Mouse (Mus musculus): ENCODE results near the gene Wdr64.

Wdr64 gene

GRCm38 (mm10) chr1:175698293-175698692 is at the start of gene Wdr64:
Gene Wdr64 (plus strand): TSS chr1:175698593.
- 79% methylated on average over 1 of the region's 1 CpGs for WGBS

GRCm38 (mm10) chr1:175648615-175649014 is 49.8 kb upstream of the Wdr64 start:
- 90% methylated on average over 4 of the region's 4 CpGs for WGBS

- 92% methylated on average over 4 of the region's 4 CpGs for WGBS
These were observed 38.5 kb upstream of the Wdr64 start for GRCm38 (mm10) chr1:175659900-175660299.

- WGBS: 68% methylated on average over 5 of the region's 5 CpGs
These were observed 29.6 kb upstream of the Wdr64 start for GRCm38 (mm10) chr1:175668666-175669405.

GRCm38 (mm10) chr1:175669456-175669855 is 28.9 kb upstream of the Wdr64 start:
- WGBS: 81% methylated on average over 3 of the region's 3 CpGs

- WGBS: 60% methylated on average over 7 of the region's 7 CpGs
These were observed 28.4 kb upstream of the Wdr64 start for GRCm38 (mm10) chr1:175670042-175670441.

- 11% methylated on average over 1 of the region's 1 CpGs for WGBS
These were observed 26.8 kb upstream of the Wdr64 start for GRCm38 (mm10) chr1:175671626-175672025.

GRCm38 (mm10) chr1:175673563-175674325 is 24.6 kb upstream of the Wdr64 start:
- WGBS: 66% methylated on average over 7 of the region's 7 CpGs

- 67% methylated on average over 6 of the region's 6 CpGs for WGBS
These were observed 23.3 kb upstream of the Wdr64 start for GRCm38 (mm10) chr1:175675116-175675515.

GRCm38 (mm10) chr1:175677459-175677858 is 20.9 kb upstream of the Wdr64 start:
- 86% methylated on average over 6 of the region's 6 CpGs for WGBS

- 91% methylated on average over 6 of the region's 6 CpGs for whole genome bisulfite sequencing
These were observed 17.4 kb upstream of the Wdr64 start for GRCm38 (mm10) chr1:175680995-175681394.

- 2% methylated on average over 22 of the region's 22 CpGs for WGBS
These were observed 6.6 kb upstream of the Wdr64 start for GRCm38 (mm10) chr1:175691686-175692245.

GRCm38 (mm10) chr1:175692246-175692996 is 6.0 kb upstream of the Wdr64 start, which contains the start of the genes Opn3 and Chml:
Gene Opn3 (minus strand): TSS chr1:175692776.
Gene Chml (minus strand): TSS chr1:175692901.
- WGBS: under 1% methylated on average over 63 of the region's 73 CpGs

- WGBS: 1% methylated on average over 16 of the region's 17 CpGs
These were observed 5.4 kb upstream of the Wdr64 start for GRCm38 (mm10) chr1:175692997-175693361.

- 27% methylated on average over 12 of the region's 12 CpGs for WGBS
These were observed 4.9 kb upstream of the Wdr64 start for GRCm38 (mm10) chr1:175693429-175693960.

GRCm38 (mm10) chr1:175699375-175699774 is 982 bp downstream of the Wdr64 start:
- 46% methylated on average over 3 of the region's 3 CpGs for WGBS

- WGBS: 23% methylated on average over 4 of the region's 4 CpGs
These were observed 1.4 kb downstream of the Wdr64 start for GRCm38 (mm10) chr1:175699796-175700195.

GRCm38 (mm10) chr1:175701145-175701544 is 2.8 kb downstream of the Wdr64 start:
- WGBS: 72% methylated on average over 4 of the region's 4 CpGs

- WGBS: 89% methylated on average over 5 of the region's 5 CpGs
These were observed 9.2 kb downstream of the Wdr64 start for GRCm38 (mm10) chr1:175707599-175707998.

GRCm38 (mm10) chr1:175712338-175712909 is 14.0 kb downstream of the Wdr64 start:
- WGBS: 77% methylated on average over 11 of the region's 11 CpGs

GRCm38 (mm10) chr1:175716832-175717231 is 18.4 kb downstream of the Wdr64 start:
- 93% methylated on average over 9 of the region's 9 CpGs for whole genome bisulfite sequencing
